8 mouse cellular contexts compared by ENCODE assay signal in the genomic region with DNA sequence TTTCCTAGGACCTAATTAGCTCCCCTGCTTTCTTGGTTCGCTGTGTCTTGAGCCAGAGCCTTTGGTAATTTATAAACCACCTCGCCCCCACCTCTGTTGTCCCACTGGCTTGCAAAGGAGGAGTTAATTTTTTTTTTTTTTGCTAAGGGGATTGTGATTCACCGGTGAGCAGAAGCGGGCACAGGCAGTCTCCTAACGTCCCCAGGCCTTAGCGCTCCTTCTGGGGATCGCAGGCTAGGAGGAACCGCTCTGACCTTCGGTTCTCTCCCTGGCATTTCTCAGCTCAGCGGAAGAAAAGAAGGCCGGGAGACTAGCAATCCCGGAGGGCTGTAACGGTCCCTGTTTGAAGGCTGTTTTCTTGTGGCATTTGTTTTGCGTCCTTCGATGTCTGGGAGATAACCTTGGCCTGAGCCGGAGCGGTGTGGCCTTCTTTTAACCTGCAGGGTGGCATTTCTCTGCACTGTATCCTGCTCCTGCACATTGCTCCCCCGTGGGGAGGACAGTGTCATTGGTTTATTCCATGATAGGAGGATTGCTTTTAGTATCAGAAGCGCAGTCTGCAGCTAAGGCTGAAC. TPM values are rescaled to one million over a fixed set of nuclear protein-coding genes. Genes with fewer than 3 reads are reported as not detected.
DNase-seq lines count a peak whose midpoint lies in the region; ATAC-seq and TF ChIP-seq lines count a peak whose summit lies in the region.

No protein-coding gene starts in this region.

- DNase-seq in heart, adult 11 months, result peak; percentile 91
- DNase-seq in heart, postnatal 25 days (ENCODE audit: low spot score), result no peak
- DNase-seq in forebrain, embryonic 11.5 days (ENCODE audit: low spot score), result peak; percentile 49
- peak; percentile 48 to 56 for DNase-seq in layer of hippocampus, postnatal 36 days
- DNase-seq in urinary bladder, postnatal 36 days (ENCODE audit: low spot score in 2 of 2), result no peak

- H3K9me3 ChIP-seq in forebrain, embryonic 11.5 days (ENCODE audit: control insufficient read depth, low read length), result no peaks in the 10 kb centered on the region
- H3K9me3 ChIP-seq in hindbrain, embryonic 13.5 days, result no peaks in the 10 kb centered on the region
- no peaks in the 10 kb centered on the region for H3K9me3 ChIP-seq in midbrain, embryonic 13.5 days

- peak overlapping the region; percentile 78 for H3K27ac ChIP-seq in bone marrow macrophage, adult 2 months (ENCODE audit: insufficient read depth, low read depth, low read length)
- no peak overlapping the region for H3K27ac ChIP-seq in forebrain, embryonic 11.5 days (ENCODE audit: low read depth, low read length)
- H3K27ac ChIP-seq in hindbrain, embryonic 13.5 days, result no peak overlapping the region
- no peak overlapping the region for H3K27ac ChIP-seq in midbrain, embryonic 13.5 days

- H3K4me1 ChIP-seq in bone marrow macrophage, adult 2 months (ENCODE audit: control insufficient read depth, insufficient read depth, low read length), result peaks cover 36% of the 10 kb centered on the region
- no peaks in the 10 kb centered on the region for H3K4me1 ChIP-seq in forebrain, embryonic 11.5 days (replicated peaks; ENCODE audit: control insufficient read depth, insufficient read depth, low read length)
- H3K4me1 ChIP-seq in hindbrain, embryonic 13.5 days (replicated peaks), result peaks cover 12% of the 10 kb centered on the region
- H3K4me1 ChIP-seq in midbrain, embryonic 13.5 days (replicated peaks), result peaks cover 9% of the 10 kb centered on the region; the same call in 1 of the 2 replicates

- peak overlapping the region; percentile 90 for H3K4me2 ChIP-seq in forebrain, embryonic 11.5 days (ENCODE audit: low read depth, low read length, severe bottlenecking)
- peak overlapping the region; percentile 94 for H3K4me2 ChIP-seq in hindbrain, embryonic 13.5 days
- peak overlapping the region; percentile 94 for H3K4me2 ChIP-seq in midbrain, embryonic 13.5 days (replicated peaks)

- no peak for TF ChIP-seq POLR2A in bone marrow macrophage, adult 2 months (IDR thresholded peaks at IDR 0.05; ENCODE audit: borderline replicate concordance, low read depth, low read length)

- H3K9ac ChIP-seq in forebrain, embryonic 11.5 days (ENCODE audit: low read length), result peak overlapping the region; percentile 60
- peak overlapping the region; percentile 79 for H3K9ac ChIP-seq in hindbrain, embryonic 13.5 days
- peak overlapping the region; percentile 78 for H3K9ac ChIP-seq in midbrain, embryonic 13.5 days (replicated peaks)

- WGBS in forebrain, embryonic 11.5 days, result 12% methylated on average over 19 of the region's 19 CpGs
- 12% methylated on average over 19 of the region's 19 CpGs for WGBS in hindbrain, embryonic 13.5 days
- WGBS in midbrain, embryonic 13.5 days, result 14% methylated on average over 19 of the region's 19 CpGs

- ATAC-seq in forebrain, embryonic 11.5 days (replicated peaks; ENCODE audit: low FRiP score), result no peak
- no peak for ATAC-seq in hindbrain, embryonic 13.5 days (ENCODE audit: low FRiP score)
- ATAC-seq in midbrain, embryonic 13.5 days, result no peak

- H3K4me3 ChIP-seq in bone marrow macrophage, adult 2 months (ENCODE audit: insufficient read depth, low read length), result peak overlapping the region; percentile 90
- peak overlapping the region; percentile 53 for H3K4me3 ChIP-seq in forebrain, embryonic 11.5 days (ENCODE audit: low read depth, low read length)
- peak overlapping the region; percentile 73 for H3K4me3 ChIP-seq in hindbrain, embryonic 13.5 days
- H3K4me3 ChIP-seq in midbrain, embryonic 13.5 days (replicated peaks), result peak overlapping the region; percentile 74

- intact Hi-C loops in heart, postnatal 25 days (cut with DNase I), result loop anchor here (5.0 kb wide), 1 partner anchor 154 kb away; no protein-coding TSS in a partner anchor

- no peaks in the 10 kb centered on the region for H3K27me3 ChIP-seq in forebrain, embryonic 11.5 days (ENCODE audit: control insufficient read depth, insufficient read depth, low read length)
- no peaks in the 10 kb centered on the region for H3K27me3 ChIP-seq in hindbrain, embryonic 13.5 days
- H3K27me3 ChIP-seq in midbrain, embryonic 13.5 days, result 0 out of 2 replicates have a peak, but pooled peaks cover 3% of the 10 kb centered on the region

- no peaks in the 10 kb centered on the region for H3K36me3 ChIP-seq in forebrain, embryonic 11.5 days (ENCODE audit: control insufficient read depth, insufficient read depth, low read length)
- H3K36me3 ChIP-seq in hindbrain, embryonic 13.5 days, result no peaks in the 10 kb centered on the region
- H3K36me3 ChIP-seq in midbrain, embryonic 13.5 days, result no peaks in the 10 kb centered on the region

- no peak for TF ChIP-seq CTCF in bone marrow macrophage, adult 2 months (IDR thresholded peaks at IDR 0.05; ENCODE audit: low read depth, low read length)

RNA-seq across cellular contexts. Expression of a gene that starts 0.9 kb away (rescaled TPM):
- total RNA-seq in heart, postnatal 25 days (2021), result 100 to 1,000 TPM; 172 to 189 TPM
- polyA plus RNA-seq in bone marrow macrophage, adult 2 months (2012; ENCODE audit: insufficient read depth, insufficient read length, missing spikeins), result 126 and 137 TPM in 2 replicates
- polyA plus RNA-seq in forebrain, embryonic 11.5 days (2014; fragmentation: Nextera tagmentation; extraction: Ambion mirVana), result 3.3 and 3.4 TPM in 2 replicates
- 6.4 and 6.9 TPM in 2 replicates for polyA plus RNA-seq in hindbrain, embryonic 13.5 days (2015; fragmentation: Nextera tagmentation; extraction: Ambion mirVana)
- total RNA-seq in layer of hippocampus, postnatal 36 days (2021), result 100 to 1,000 TPM; 105 to 113 TPM
- 4.8 and 5.1 TPM in 2 replicates for polyA plus RNA-seq in midbrain, embryonic 13.5 days (2015; fragmentation: Nextera tagmentation; extraction: Ambion mirVana)

RNA-seq across cellular contexts. Expression of a gene that starts 30.0 kb away (rescaled TPM):
- 1 to 10 TPM in 1 of 2 experiments, under 1 TPM in 1; 0.60 to 1.1 TPM for total RNA-seq in heart, postnatal 25 days (2021)
- polyA plus RNA-seq in bone marrow macrophage, adult 2 months (2012; ENCODE audit: insufficient read depth, insufficient read length, missing spikeins), result 20.5 and 26.0 TPM in 2 replicates
- polyA plus RNA-seq in forebrain, embryonic 11.5 days (2014; fragmentation: Nextera tagmentation; extraction: Ambion mirVana), result 124 and 136 TPM in 2 replicates
- polyA plus RNA-seq in hindbrain, embryonic 13.5 days (2015; fragmentation: Nextera tagmentation; extraction: Ambion mirVana), result 14.7 and 16.2 TPM in 2 replicates
- total RNA-seq in layer of hippocampus, postnatal 36 days (2021), result 1 to 10 TPM in 1 of 2 experiments, under 1 TPM in 1; 0.85 to 1.5 TPM
- 33.1 and 33.2 TPM in 2 replicates for polyA plus RNA-seq in midbrain, embryonic 13.5 days (2015; fragmentation: Nextera tagmentation; extraction: Ambion mirVana)

Comparison
In these comparisons a context has a peak if more than half of its experiments do, and no peak if none do; other contexts are left out.
1. DNase-seq: peak in heart, adult 11 months (single experiment), forebrain, embryonic 11.5 days (single experiment) and layer of hippocampus, postnatal 36 days (2 of 2); none in heart, postnatal 25 days (single experiment) and urinary bladder, postnatal 36 days (0 of 2).
2. RNA of a gene that starts 0.9 kb away (polyA plus RNA-seq): 126 to 137 TPM in bone marrow macrophage, adult 2 months; 6.4 to 6.9 TPM in hindbrain, embryonic 13.5 days, 4.8 to 5.1 TPM in midbrain, embryonic 13.5 days and 3.3 to 3.4 TPM in forebrain, embryonic 11.5 days; every median in the first group is over 10 times any median in the second.
3. Peak in every context shown above with its lines, with median percentiles within 50 percentile points of each other: H3K4me3 ChIP-seq, H3K4me2 ChIP-seq and H3K9ac ChIP-seq.